In the genomic region with DNA sequence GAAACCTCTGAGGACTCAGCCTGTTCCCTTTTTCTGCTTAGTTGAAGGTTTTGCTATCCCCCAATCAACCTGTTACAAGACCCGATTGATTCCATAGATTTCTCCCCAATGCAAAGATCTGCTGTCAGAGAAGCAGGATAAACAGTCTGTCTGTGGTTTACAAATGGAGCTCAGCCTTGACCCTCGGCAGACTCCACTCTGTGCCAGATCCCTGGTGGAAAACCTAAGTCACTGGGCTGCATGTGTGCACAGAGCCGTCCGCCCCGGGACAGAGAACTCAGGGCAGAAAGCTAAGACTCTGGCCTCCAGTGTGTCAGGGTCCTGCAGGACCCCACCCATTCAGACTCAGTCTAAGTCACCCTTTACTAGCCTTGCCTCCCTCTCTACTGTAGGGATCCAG, we compare ENCODE assay signal across 14 mouse cellular contexts. TPM values are rescaled to one million over a fixed set of nuclear protein-coding genes. Genes with fewer than 3 reads are reported as not detected.
"Had no signal": no experiment of that assay in that cellular context is flagged by ENCODE, and none has a peak within 500 bp of the region (broad histone marks: within the 10 kb centered on the region; RNA-seq: fewer than 3 reads in every experiment).

No protein-coding gene starts in this region.

- DNase-seq: left cerebral cortex, postnatal 4 days; liver; liver, embryonic 13.5 days; liver, postnatal 0 days; lung, adult 18-20 months; lung, adult 2 months; lung, embryonic 14.5 days; lung, postnatal 10 days; lung, postnatal 14 days; lung, postnatal 36 days; lung, postnatal 4 days; midbrain, embryonic 14.5 days had no signal

RNA-seq across cellular contexts. Expression of a gene that starts 34.8 kb away (rescaled TPM):
- polyA plus RNA-seq: liver, embryonic 11.5 days; liver, embryonic 12.5 days; liver, embryonic 13.5 days had no signal
